Mouse (Mus musculus) hematopoietic multipotent progenitor cell, adult 10-12 weeks (in vitro differentiated cells): ENCODE measurements around the gene Fbxo9. TPM values are rescaled to one million over a fixed set of nuclear protein-coding genes. Genes with fewer than 3 reads are reported as not detected.

Source experiments
- polyA plus RNA-seq: library from polyadenylated mRNA; stranded (reverse); fragments of >175 nt; gene quantifications from 2 replicates; pipeline ENCODE4 v1.2.3, GENCODE M21; 2012; ENCODE audit warnings: low replicate concordance

Fbxo9 gene
- 23.5 and 39.5 TPM in 2 replicates for polyA plus RNA-seq

GRCm38 (mm10) chr9:78108796-78109239 is at the start of gene Fbxo9, which contains the start of gene Ick:
Fbxo9 (minus strand) TSS chr9:78109065.
Ick (plus strand) TSS chr9:78109192.

GRCm38 (mm10) chr9:78051677-78052076 is 57.2 kb downstream of the Fbxo9 start, which contains the start of gene Gcm1:
Gcm1 (plus strand) TSS chr9:78051924.

Other genes starting within 250 kb of the Fbxo9 start
- gene Elovl5, start 191.7 kb downstream of the Fbxo9 start, polyA plus RNA-seq = 10.5 and 13.1 TPM in 2 replicates
- gene Gcm1, start 57.1 kb downstream of the Fbxo9 start, polyA plus RNA-seq = not detected in 2 replicates
- gene Ick, start 127 bp upstream of the Fbxo9 start, polyA plus RNA-seq = 6.6 and 7.2 TPM in 2 replicates
- 0.45 and 0.48 TPM in 2 replicates for gene Gsta4, start 73.7 kb upstream of the Fbxo9 start, polyA plus RNA-seq
- gene Gsta1, start 121.6 kb upstream of the Fbxo9 start, polyA plus RNA-seq = not detected in 2 replicates
- not detected in 2 replicates for gene Gm3776, start 148.1 kb upstream of the Fbxo9 start, polyA plus RNA-seq
- not detected in 2 replicates for gene Gm10639, start 180.9 kb upstream of the Fbxo9 start, polyA plus RNA-seq
- gene Omt2a, start 205.7 kb upstream of the Fbxo9 start, polyA plus RNA-seq = not detected in 2 replicates
- not detected in 2 replicates for gene Omt2b, start 218.5 kb upstream of the Fbxo9 start, polyA plus RNA-seq
- not detected in 2 replicates for gene Gsta2, start 246.7 kb upstream of the Fbxo9 start, polyA plus RNA-seq